Mouse (Mus musculus): ENCODE measurements at regions not wholly inside any gene's neighbourhood (a gene's known extent, or its start where the extent isn't known, plus 50 kb on each side); places are given as distances from the start of the nearest gene placed in this dataset.

GRCm38 (mm10) chr1:35940236-35940635, 128.0 kb upstream of the Hs6st1 start:
- no peak for TF ChIP-seq CTCF (conservative IDR thresholded peaks at IDR 0.05; ENCODE audit: low read length)
- no peak for TF ChIP-seq POU5F1 (IDR thresholded peaks at IDR 0.05; ENCODE audit: borderline replicate concordance, low read length)
- no peak for TF ChIP-seq NANOG (IDR thresholded peaks at IDR 0.05; ENCODE audit: borderline replicate concordance, low read length)

Data from E14TG2a.4 (cell line).